Mouse (Mus musculus): Measurements from ENCODE around the gene Krt13.

DNA sequence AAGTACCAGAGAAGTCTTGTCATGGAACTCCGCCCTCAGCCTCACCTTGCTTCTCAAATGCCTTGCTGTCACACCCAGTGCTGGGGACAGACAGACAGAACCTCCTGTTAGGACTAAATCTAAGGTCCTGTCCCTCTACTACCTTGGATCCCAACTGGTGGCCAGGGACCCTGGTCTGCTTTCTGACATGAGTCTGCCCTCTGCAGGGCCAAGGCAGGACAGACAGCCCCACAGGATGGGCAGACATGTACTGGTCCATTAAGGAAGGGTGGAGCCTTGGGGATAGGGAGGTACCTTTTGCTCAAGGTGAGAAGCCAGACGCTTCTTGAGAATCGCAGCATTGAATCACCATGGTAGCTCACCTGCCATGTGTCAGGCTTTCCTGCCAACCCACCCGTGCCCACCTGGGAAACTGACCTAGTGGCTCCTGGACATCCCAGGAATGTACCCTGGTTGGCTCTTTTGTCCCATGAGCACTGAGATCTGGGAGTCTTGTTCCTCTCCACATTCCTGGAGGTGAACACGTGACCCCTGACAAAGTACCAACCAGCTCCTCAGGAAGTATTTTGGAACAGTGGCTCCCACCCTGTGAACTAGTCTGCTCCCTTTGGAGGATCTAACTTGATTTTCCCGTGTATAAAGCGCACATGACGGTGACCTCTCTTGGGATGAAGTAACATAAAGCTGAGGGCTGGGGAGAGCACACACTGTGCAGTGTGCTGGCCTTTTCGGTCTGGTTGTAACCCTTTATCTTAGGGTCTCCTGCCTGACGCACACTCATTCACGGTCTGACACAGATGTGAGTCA, 8.2 kb downstream of the Krt13 start:
- no peak for TF ChIP-seq CTCF (IDR thresholded peaks at IDR 0.05; ENCODE audit: control insufficient read depth, insufficient read depth, low read length)
- TF ChIP-seq POLR2A (IDR thresholded peaks at IDR 0.05; ENCODE audit: borderline replicate concordance, control insufficient read depth, low read depth, low read length): no peak
